Mouse (Mus musculus) bone marrow, adult 2 months (tissue): ENCODE data around the gene Dapk3. TPM values are rescaled to one million over a fixed set of nuclear protein-coding genes. Genes with fewer than 3 reads are reported as not detected.
"Not testable (repeated sequence)": the region's sequence is repeated elsewhere in the genome, so short reads cannot be mapped to it uniquely, and the experiment has no call there.

ENCODE experiments used
- H3K27ac ChIP-seq: fragments of 200-500 bp; 2 replicates; pipeline ENCODE4 v1.5.1; 2012; ENCODE audit warnings: low read depth, mild to moderate bottlenecking, control low read depth, inconsistent platforms, low read length; ENCODE audit not compliant: control insufficient read depth, poor library complexity, insufficient read depth
- H3K4me1 ChIP-seq: fragments of 200-500 bp; 2 replicates; pipeline ENCODE4 v1.6.1; 2011; ENCODE audit warnings: low read length; ENCODE audit not compliant: control insufficient read depth, insufficient read depth
- H3K4me3 ChIP-seq: fragments of 200-500 bp; replicated peaks from 2 replicates; pipeline ENCODE3; 2011; ENCODE audit warnings: mild to moderate bottlenecking, low read depth, low read length, control low read depth; ENCODE audit not compliant: control insufficient read depth
- CTCF ChIP-seq: fragments of 200-500 bp; IDR thresholded peaks from 2 replicates; pipeline ENCODE4 v1.5.1; 2011; ENCODE audit warnings: low read length, control low read depth; ENCODE audit not compliant: control insufficient read depth, insufficient read depth
- POLR2A ChIP-seq: fragments of 200-500 bp; IDR thresholded peaks from 2 replicates; pipeline ENCODE4 v1.6.1; 2011; ENCODE audit warnings: low read depth, mild to moderate bottlenecking, control low read depth, low read length, borderline replicate concordance; ENCODE audit not compliant: control insufficient read depth
- WGBS: fragments of 180-500 bp; shearing (Covaris S2); methylation state at CpG from one replicate; pipeline ENCODE4 v1.1.7; 2018; 5-methylcytosine and 5-hydroxymethylcytosine counted together
- polyA plus RNA-seq: library from polyadenylated mRNA; stranded (reverse); fragments of >200 nt; gene quantifications from 2 replicates; pipeline ENCODE4 v1.2.4, GENCODE M21; 2011; ENCODE audit warnings: low replicate concordance; ENCODE audit not compliant: missing spikeins, insufficient read depth, insufficient read length

Dapk3 gene
- polyA plus RNA-seq, 1 experiment: 23.2 TPM

- TF ChIP-seq CTCF: peak; percentile 28; the same call in 1 of the 2 replicates
- no peak for TF ChIP-seq POLR2A
- H3K27ac ChIP-seq: no peak overlapping the region
- WGBS: 89% methylated on average over 5 of the region's 5 CpGs
- H3K4me1 ChIP-seq: no peaks in the 10 kb centered on the region
- no peak overlapping the region for H3K4me3 ChIP-seq
These were observed 27.3 kb downstream of the Dapk3 start for GRCm38 (mm10) chr10:81210154-81210553.

GRCm38 (mm10) chr10:81216260-81216659 lies 33.5 kb downstream of the Dapk3 start:
- Histone ChIP-seq H3K27ac (no peak overlapping the region), H3K4me1 (no peaks in the 10 kb centered on the region; the same call in 1 of the 2 replicates), H3K4me3 (no peak overlapping the region)
- WGBS: 59% methylated on average over 6 of the region's 6 CpGs
- TF ChIP-seq POLR2A: no peak

- no peak overlapping the region for H3K4me3 ChIP-seq
- H3K4me1 ChIP-seq: no peaks in the 10 kb centered on the region; the same call in 1 of the 2 replicates
- no peak overlapping the region for H3K27ac ChIP-seq
- TF ChIP-seq POLR2A (0 out of 2 replicates have a peak, but pooled peaks have one; percentile 13), CTCF (peak; percentile 19; the same call in 1 of the 2 replicates)
- WGBS: 80% methylated on average over 6 of the region's 6 CpGs
These were observed 34.0 kb downstream of the Dapk3 start for GRCm38 (mm10) chr10:81216810-81217209.

GRCm38 (mm10) chr10:81217267-81217666 lies 34.5 kb downstream of the Dapk3 start:
- not testable (repeated sequence) for H3K4me1 ChIP-seq, H3K4me3 ChIP-seq, H3K27ac ChIP-seq
- peak; percentile 62 for TF ChIP-seq CTCF
- 12% methylated on average over 1 of the region's 1 CpGs for WGBS

- 12% methylated on average over 7 of the region's 7 CpGs for WGBS
- H3K4me1 ChIP-seq: no peaks in the 10 kb centered on the region; the same call in 1 of the 2 replicates
- H3K4me3 ChIP-seq: no peak overlapping the region
- TF ChIP-seq CTCF: peak; percentile 93
- no peak for TF ChIP-seq POLR2A
- H3K27ac ChIP-seq: no peak overlapping the region
These were observed 35.2 kb downstream of the Dapk3 start for GRCm38 (mm10) chr10:81217964-81218363.

- 50% methylated on average over 5 of the region's 5 CpGs for WGBS
- no peak for TF ChIP-seq CTCF
- no peak for TF ChIP-seq POLR2A
- Histone ChIP-seq H3K4me3 (no peak overlapping the region), H3K4me1 (no peaks in the 10 kb centered on the region; the same call in 1 of the 2 replicates), H3K27ac (no peak overlapping the region)
These were observed 38.7 kb downstream of the Dapk3 start for GRCm38 (mm10) chr10:81221402-81222015.

- H3K27ac ChIP-seq, H3K4me3 ChIP-seq, H3K4me1 ChIP-seq: not testable (repeated sequence)
- WGBS: 68% methylated on average over 2 of the region's 2 CpGs
These were observed 40.9 kb downstream of the Dapk3 start for GRCm38 (mm10) chr10:81223731-81224130.

GRCm38 (mm10) chr10:81229735-81230437 lies 47.1 kb downstream of the Dapk3 start:
- Histone ChIP-seq H3K27ac (no peak overlapping the region), H3K4me1 (no peaks in the 10 kb centered on the region), H3K4me3 (no peak overlapping the region)
- 9% methylated on average over 20 of the region's 20 CpGs for WGBS
- TF ChIP-seq CTCF: no peak
- TF ChIP-seq POLR2A: no peak
